Mouse (Mus musculus): ENCODE measurements at regions not wholly inside any gene's neighbourhood (a gene's known extent, or its start where the extent isn't known, plus 50 kb on each side); places are given as distances from the start of the nearest gene placed in this dataset.

GRCm38 (mm10) chr16:5310736-5311135 lies 55.0 kb upstream of the Eef2kmt start:
- TF ChIP-seq CTCF (IDR thresholded peaks at IDR 0.05; ENCODE audit: control insufficient read depth, insufficient read depth, insufficient replicate concordance, low read depth, low read length): no peak
- no peak for TF ChIP-seq POLR2A (IDR thresholded peaks at IDR 0.05; ENCODE audit: control insufficient read depth, low read depth, low read length)
- H3K36me3 ChIP-seq (ENCODE audit: control insufficient read depth, insufficient read depth, low read length): no peaks in the 10 kb centered on the region
- no peaks in the 10 kb centered on the region for H3K27me3 ChIP-seq (ENCODE audit: control insufficient read depth, insufficient read depth, low read length)
- peaks cover 5% of the 10 kb centered on the region; the same call in 1 of the 2 replicates for H3K4me1 ChIP-seq (ENCODE audit: control insufficient read depth, insufficient read depth, low read length)
- no peak overlapping the region for H3K27ac ChIP-seq (ENCODE audit: control insufficient read depth, insufficient read depth, low read depth, low read length)
- H3K4me3 ChIP-seq (ENCODE audit: control insufficient read depth, low read depth, low read length): no peak overlapping the region

GRCm38 (mm10) chr16:5307761-5308160 lies 52.0 kb upstream of the Eef2kmt start:
- Histone ChIP-seq H3K27me3 (ENCODE audit: control insufficient read depth, insufficient read depth, low read length) (no peaks in the 10 kb centered on the region), H3K4me3 (ENCODE audit: control insufficient read depth, low read depth, low read length) (no peak overlapping the region), H3K36me3 (ENCODE audit: control insufficient read depth, insufficient read depth, low read length) (no peaks in the 10 kb centered on the region), H3K27ac (ENCODE audit: control insufficient read depth, insufficient read depth, low read depth, low read length) (no peak overlapping the region), H3K4me1 (ENCODE audit: control insufficient read depth, insufficient read depth, low read length) (peaks cover 5% of the 10 kb centered on the region; the same call in 1 of the 2 replicates)
- TF ChIP-seq POLR2A (IDR thresholded peaks at IDR 0.05; ENCODE audit: control insufficient read depth, low read depth, low read length): no peak
- no peak for TF ChIP-seq CTCF (IDR thresholded peaks at IDR 0.05; ENCODE audit: control insufficient read depth, insufficient read depth, insufficient replicate concordance, low read depth, low read length)

- no peaks in the 10 kb centered on the region for H3K27me3 ChIP-seq (ENCODE audit: control insufficient read depth, insufficient read depth, low read length)
- H3K4me1 ChIP-seq (ENCODE audit: control insufficient read depth, insufficient read depth, low read length): peaks cover 5% of the 10 kb centered on the region; the same call in 1 of the 2 replicates
- TF ChIP-seq POLR2A (IDR thresholded peaks at IDR 0.05; ENCODE audit: control insufficient read depth, low read depth, low read length) (no peak), CTCF (IDR thresholded peaks at IDR 0.05; ENCODE audit: control insufficient read depth, insufficient read depth, insufficient replicate concordance, low read depth, low read length) (no peak)
- H3K4me3 ChIP-seq (ENCODE audit: control insufficient read depth, low read depth, low read length): peak overlapping the region; percentile 71
- H3K36me3 ChIP-seq (ENCODE audit: control insufficient read depth, insufficient read depth, low read length): no peaks in the 10 kb centered on the region
- H3K27ac ChIP-seq (ENCODE audit: control insufficient read depth, insufficient read depth, low read depth, low read length): no peak overlapping the region
Observed at GRCm38 (mm10) chr16:5307249-5307605, 51.4 kb upstream of the Eef2kmt start.

GRCm38 (mm10) chr16:5306588-5307248 lies 50.9 kb upstream of the Eef2kmt start:
- Histone ChIP-seq H3K27ac (ENCODE audit: control insufficient read depth, insufficient read depth, low read depth, low read length) (no peak overlapping the region), H3K4me3 (ENCODE audit: control insufficient read depth, low read depth, low read length) (peak overlapping the region; percentile 71), H3K4me1 (ENCODE audit: control insufficient read depth, insufficient read depth, low read length) (peaks cover 5% of the 10 kb centered on the region; the same call in 1 of the 2 replicates), H3K27me3 (ENCODE audit: control insufficient read depth, insufficient read depth, low read length) (no peaks in the 10 kb centered on the region), H3K36me3 (ENCODE audit: control insufficient read depth, insufficient read depth, low read length) (no peaks in the 10 kb centered on the region)
- TF ChIP-seq CTCF (IDR thresholded peaks at IDR 0.05; ENCODE audit: control insufficient read depth, insufficient read depth, insufficient replicate concordance, low read depth, low read length): peak; percentile 97
- no peak for TF ChIP-seq POLR2A (IDR thresholded peaks at IDR 0.05; ENCODE audit: control insufficient read depth, low read depth, low read length)

Measured in testis, adult 2 months (tissue).